Mouse (Mus musculus) E14TG2a.4 (cell line): ENCODE measurements around the gene Slc44a3.

Experiments
- CTCF ChIP-seq: conservative IDR thresholded peaks from 2 replicates; pipeline ENCODE4 v1.5.1; 2014; ENCODE audit warnings: low read length
- NANOG ChIP-seq: IDR thresholded peaks from 2 replicates; pipeline ENCODE4 v1.6.1; 2014; ENCODE audit warnings: borderline replicate concordance, low read length, mixed read lengths
- POU5F1 ChIP-seq: IDR thresholded peaks from 2 replicates; pipeline ENCODE4 v1.6.1; 2014; ENCODE audit warnings: low read length, borderline replicate concordance

DNA sequence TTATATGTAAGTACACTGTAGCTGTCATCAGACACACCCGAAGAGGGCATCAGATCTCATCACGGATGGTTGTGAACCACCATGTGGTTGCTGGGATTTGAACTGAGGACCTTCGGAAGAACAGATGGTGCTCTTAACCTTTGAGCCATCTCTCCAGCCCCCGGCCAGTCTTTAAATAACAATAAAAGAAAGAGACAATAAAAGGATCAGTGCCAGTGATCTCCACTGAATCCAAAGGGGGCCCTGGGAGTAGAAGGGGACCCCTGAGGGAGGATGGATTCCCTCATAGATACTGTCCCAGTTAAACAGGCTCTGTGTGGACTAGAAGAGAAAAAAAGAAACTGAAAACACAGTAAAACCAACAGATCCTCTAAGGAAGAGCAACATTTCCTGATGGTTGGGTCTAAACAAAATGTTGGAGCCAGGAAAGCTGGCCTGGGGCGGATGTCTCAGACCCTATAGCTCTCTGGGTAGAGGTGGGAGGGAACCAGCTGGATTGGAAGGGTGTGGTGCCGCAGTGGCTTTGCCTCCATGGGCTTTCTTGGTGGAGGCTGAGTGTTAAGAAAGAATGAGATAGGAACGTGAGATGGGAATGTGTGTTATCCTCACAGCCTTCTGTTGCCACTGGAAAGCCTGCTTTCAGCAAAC is 101.8 kb downstream of the Slc44a3 start:
- no peak for TF ChIP-seq CTCF
- peak; percentile 58; the same call in 1 of the 2 replicates for TF ChIP-seq NANOG
- no peak for TF ChIP-seq POU5F1
